Mouse (Mus musculus) spleen, adult 2 months (tissue): Measurements from ENCODE around the gene Wnt11. TPM values are rescaled to one million over a fixed set of nuclear protein-coding genes. Genes with fewer than 3 reads are reported as not detected.

Source experiments
- DNase-seq, 2 experiments: peaks; one replicate each; pipeline versions ENCODE4 v3.0.0 to v3.0.0-alpha.2; 2012 to 2021; ENCODE audit warnings: low spot score in 2 of 2, low read depth in 1 of 2
- H3K27ac ChIP-seq: fragments of 200-500 bp; 2 replicates; pipeline ENCODE4 v1.5.1; 2012; ENCODE audit warnings: low read length, inconsistent platforms; ENCODE audit not compliant: insufficient read depth
- H3K27me3 ChIP-seq: fragments of 200-500 bp; 2 replicates; pipeline ENCODE4 v1.6.1; 2012; ENCODE audit warnings: mild to moderate bottlenecking, moderate library complexity, low read length, inconsistent platforms; ENCODE audit not compliant: control insufficient read depth, insufficient read depth
- H3K36me3 ChIP-seq: fragments of 200-500 bp; 2 replicates; pipeline ENCODE4 v1.6.1; 2012; ENCODE audit warnings: mild to moderate bottlenecking, low read length, inconsistent platforms; ENCODE audit not compliant: control insufficient read depth, insufficient read depth
- H3K4me1 ChIP-seq: fragments of 200-500 bp; 2 replicates; pipeline ENCODE4 v1.6.1; 2011; ENCODE audit warnings: inconsistent platforms; ENCODE audit not compliant: control insufficient read depth, insufficient read depth, insufficient read length
- H3K4me3 ChIP-seq: fragments of 200-500 bp; 2 replicates; pipeline ENCODE4 v1.5.1; 2011; ENCODE audit warnings: mild to moderate bottlenecking, inconsistent platforms; ENCODE audit not compliant: insufficient read depth, insufficient read length; ENCODE audit errors: extremely low read depth
- CTCF ChIP-seq: fragments of 200-500 bp; IDR thresholded peaks from 2 replicates; pipeline ENCODE4 v1.5.1; 2011; ENCODE audit warnings: mild to moderate bottlenecking, inconsistent platforms; ENCODE audit not compliant: insufficient read depth, insufficient read length, insufficient replicate concordance; ENCODE audit errors: extremely low read depth
- POLR2A ChIP-seq: fragments of 200-500 bp; IDR thresholded peaks from 2 replicates; pipeline ENCODE4 v1.6.1; 2011; ENCODE audit warnings: low read depth, low read length, inconsistent platforms
- WGBS: fragments of 180-500 bp; shearing (Covaris S2); methylation state at CpG from one replicate; pipeline ENCODE4 v1.1.7; 2018; 5-methylcytosine and 5-hydroxymethylcytosine counted together
- polyA plus RNA-seq: library from polyadenylated mRNA; depleted of rRNA; stranded (reverse); fragments of >200 nt; gene quantifications from 2 replicates; pipeline ENCODE4 v1.2.3, GENCODE M21; 2012

Wnt11 gene
- polyA plus RNA-seq, 1 experiment, result 4.9 TPM

DNA sequence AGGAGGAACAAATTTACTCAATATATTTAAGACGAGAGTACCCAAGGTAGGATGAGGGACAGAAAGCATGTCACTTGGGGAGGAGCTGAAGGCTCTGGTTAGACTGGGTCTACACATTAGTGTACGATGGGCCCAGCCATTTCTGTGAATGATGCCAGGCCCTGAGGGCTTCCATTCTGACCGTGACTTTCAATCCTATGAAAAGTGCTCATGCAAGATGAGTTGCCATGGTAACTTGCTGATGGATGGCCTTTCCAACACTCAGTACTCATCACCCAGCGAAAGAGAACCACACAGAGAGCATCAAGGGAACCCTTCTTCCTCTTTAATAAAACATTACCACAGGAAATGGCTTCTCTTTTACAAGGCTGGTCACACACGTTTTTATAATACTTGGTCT, 53.9 kb downstream of the Wnt11 start:
- DNase-seq, result no peak
- TF ChIP-seq POLR2A (no peak), CTCF (no peak)
- Histone ChIP-seq H3K27ac (no peak overlapping the region), H3K27me3 (no peaks in the 10 kb centered on the region), H3K36me3 (peaks cover 23% of the 10 kb centered on the region), H3K4me1 (no peaks in the 10 kb centered on the region), H3K4me3 (no peak overlapping the region)
- WGBS, result 71% methylated on average over 5 of the region's 5 CpGs

- H3K4me1 ChIP-seq, result no peaks in the 10 kb centered on the region
- no peak overlapping the region for H3K27ac ChIP-seq
- H3K4me3 ChIP-seq, result no peak overlapping the region
- TF ChIP-seq POLR2A (no peak), CTCF (no peak)
- DNase-seq, result no peak
- peaks cover 21% of the 10 kb centered on the region for H3K36me3 ChIP-seq
- no peaks in the 10 kb centered on the region for H3K27me3 ChIP-seq
- 90% methylated on average over 7 of the region's 7 CpGs for WGBS
These were observed 54.3 kb downstream of the Wnt11 start for GRCm38 (mm10) chr7:98889211-98889610.

DNA sequence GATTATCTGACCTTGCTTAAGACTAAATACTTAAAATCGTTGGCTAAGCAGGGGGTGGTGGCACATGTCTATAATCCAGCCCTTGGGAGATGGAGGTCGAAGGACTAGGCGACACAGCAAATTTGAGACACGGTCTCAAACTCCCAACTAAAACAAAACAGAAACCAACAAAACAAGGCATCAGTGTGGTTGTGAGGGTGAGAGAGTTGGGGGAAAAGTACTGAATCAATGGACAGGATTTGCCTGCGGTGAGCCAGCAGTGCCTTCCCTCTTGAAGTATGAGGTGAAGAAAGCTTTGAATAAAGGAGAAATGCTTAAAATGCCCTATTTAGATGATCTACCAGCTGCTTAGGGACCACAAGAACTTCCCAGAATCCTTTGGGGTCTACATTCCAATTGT, 58.2 kb downstream of the Wnt11 start:
- peaks cover 8% of the 10 kb centered on the region for H3K36me3 ChIP-seq
- TF ChIP-seq POLR2A (no peak), CTCF (no peak)
- H3K4me3 ChIP-seq, result no peak overlapping the region
- H3K27ac ChIP-seq, result no peak overlapping the region
- 55% methylated on average over 5 of the region's 5 CpGs for WGBS
- H3K27me3 ChIP-seq, result no peaks in the 10 kb centered on the region
- no peak for DNase-seq
- H3K4me1 ChIP-seq, result no peaks in the 10 kb centered on the region

DNA sequence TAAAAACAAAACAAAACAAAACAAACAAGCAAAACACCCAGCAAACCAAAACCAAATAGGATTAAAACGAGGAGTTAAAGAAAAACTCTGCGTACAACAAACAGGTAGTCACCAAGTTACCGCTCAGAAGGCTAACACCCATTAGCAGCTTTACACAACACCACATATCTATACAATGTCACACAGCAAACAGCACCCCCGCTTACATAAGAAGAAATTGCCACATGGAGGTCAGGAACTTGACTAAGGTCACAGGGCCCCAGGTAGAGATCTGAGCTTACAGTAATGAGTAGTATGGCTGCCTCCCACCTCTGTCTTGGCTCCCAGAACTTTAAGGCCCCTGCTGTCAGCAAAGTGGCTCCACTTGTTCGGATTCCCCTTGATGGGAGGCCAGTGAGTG, 59.4 kb downstream of the Wnt11 start:
- Histone ChIP-seq H3K36me3 (peaks cover 11% of the 10 kb centered on the region; the same call in 1 of the 2 replicates), H3K4me1 (no peaks in the 10 kb centered on the region), H3K4me3 (no peak overlapping the region), H3K27ac (no peak overlapping the region), H3K27me3 (no peaks in the 10 kb centered on the region)
- 90% methylated on average over 5 of the region's 5 CpGs for WGBS
- no peak for DNase-seq
- TF ChIP-seq CTCF (no peak), POLR2A (no peak)

DNA sequence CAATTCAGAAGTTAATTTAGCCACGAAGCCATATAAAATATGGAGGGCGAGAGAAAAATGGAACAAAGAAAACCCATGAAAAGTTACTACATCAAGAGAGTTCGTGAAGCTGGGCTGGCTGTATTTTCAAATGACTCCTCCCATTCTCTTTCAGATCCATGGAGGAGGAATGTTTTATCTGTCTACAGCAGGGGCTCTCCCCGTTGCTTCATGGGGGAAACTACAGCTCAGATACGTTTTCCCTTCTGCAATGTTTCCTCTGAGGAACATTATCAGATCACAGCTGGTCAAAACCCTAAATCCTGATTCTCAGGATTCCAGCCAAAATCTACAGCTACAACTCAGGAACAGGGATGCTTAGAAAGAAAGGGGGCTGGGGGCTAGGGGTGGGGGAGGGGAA, 59.9 kb downstream of the Wnt11 start:
- Histone ChIP-seq H3K4me1 (no peaks in the 10 kb centered on the region), H3K4me3 (no peak overlapping the region), H3K27ac (no peak overlapping the region), H3K27me3 (no peaks in the 10 kb centered on the region), H3K36me3 (peaks cover 11% of the 10 kb centered on the region; the same call in 1 of the 2 replicates)
- DNase-seq, result no peak
- no peak for TF ChIP-seq POLR2A
- no peak for TF ChIP-seq CTCF
- 87% methylated on average over 5 of the region's 5 CpGs for WGBS

GRCm38 (mm10) chr7:98895501-98896095, 60.7 kb downstream of the Wnt11 start:
- H3K36me3 ChIP-seq, result peaks cover 11% of the 10 kb centered on the region; the same call in 1 of the 2 replicates
- H3K27me3 ChIP-seq, result no peaks in the 10 kb centered on the region
- H3K4me3 ChIP-seq, result no peak overlapping the region
- no peak for DNase-seq
- no peak overlapping the region for H3K27ac ChIP-seq
- TF ChIP-seq CTCF, result no peak
- no peak for TF ChIP-seq POLR2A
- WGBS, result 73% methylated on average over 10 of the region's 10 CpGs
- H3K4me1 ChIP-seq, result no peaks in the 10 kb centered on the region

- Histone ChIP-seq H3K27me3 (no peaks in the 10 kb centered on the region), H3K4me3 (no peak overlapping the region), H3K27ac (no peak overlapping the region), H3K4me1 (no peaks in the 10 kb centered on the region), H3K36me3 (peaks cover 10% of the 10 kb centered on the region; the same call in 1 of the 2 replicates)
- TF ChIP-seq POLR2A, result no peak
- no peak for TF ChIP-seq CTCF
- DNase-seq, result no peak
- WGBS, result 97% methylated on average over 8 of the region's 8 CpGs
These were observed 62.4 kb downstream of the Wnt11 start for GRCm38 (mm10) chr7:98897323-98897722.

GRCm38 (mm10) chr7:98899815-98900214, 64.9 kb downstream of the Wnt11 start:
- Histone ChIP-seq H3K4me3 (no peak overlapping the region), H3K27me3 (no peaks in the 10 kb centered on the region), H3K4me1 (no peaks in the 10 kb centered on the region), H3K36me3 (peaks cover 13% of the 10 kb centered on the region), H3K27ac (no peak overlapping the region)
- TF ChIP-seq CTCF (no peak), POLR2A (no peak)
- DNase-seq, result no peak
- WGBS, result 72% methylated on average over 4 of the region's 4 CpGs
